Mouse (Mus musculus): Measurements from ENCODE around the gene Ptprc. TPM values are rescaled to one million over a fixed set of nuclear protein-coding genes. Genes with fewer than 3 reads are reported as not detected.

Ptprc gene
- polyA plus RNA-seq, 1 experiment = not detected

GRCm38 (mm10) chr1:138148844-138149243 is 26.7 kb downstream of the Ptprc start:
- Histone ChIP-seq H3K4me1 (ENCODE audit: control insufficient read depth, insufficient read depth, low read length) (no peaks in the 10 kb centered on the region), H3K9me3 (replicated peaks; ENCODE audit: control insufficient read depth, insufficient read depth, low read length, poor library complexity, severe bottlenecking) (no peaks in the 10 kb centered on the region), H3K36me3 (ENCODE audit: control insufficient read depth, insufficient read depth, low read length, poor library complexity, severe bottlenecking) (no peaks in the 10 kb centered on the region), H3K9ac (ENCODE audit: low read depth, poor library complexity, severe bottlenecking) (no peak overlapping the region), H3K4me3 (ENCODE audit: low read depth, low read length) (no peak overlapping the region), H3K27me3 (ENCODE audit: control insufficient read depth, insufficient read depth, low read length, poor library complexity, severe bottlenecking) (no peaks in the 10 kb centered on the region; the same call in 1 of the 2 replicates), H3K27ac (ENCODE audit: insufficient read depth, low read length) (no peak overlapping the region)
- TF ChIP-seq CTCF (IDR thresholded peaks at IDR 0.05; ENCODE audit: low read depth, low read length) = no peak
- no peak for TF ChIP-seq EP300 (IDR thresholded peaks at IDR 0.05; ENCODE audit: insufficient read depth, low read depth, low read length)
- no peak for TF ChIP-seq POLR2A (IDR thresholded peaks at IDR 0.05; ENCODE audit: insufficient read depth, low read length)

GRCm38 (mm10) chr1:138145571-138145970 is 29.9 kb downstream of the Ptprc start:
- Histone ChIP-seq H3K9me3 (replicated peaks; ENCODE audit: control insufficient read depth, insufficient read depth, low read length, poor library complexity, severe bottlenecking) (no peaks in the 10 kb centered on the region), H3K9ac (ENCODE audit: low read depth, poor library complexity, severe bottlenecking) (no peak overlapping the region), H3K4me1 (ENCODE audit: control insufficient read depth, insufficient read depth, low read length) (no peaks in the 10 kb centered on the region), H3K27ac (ENCODE audit: insufficient read depth, low read length) (no peak overlapping the region), H3K4me3 (ENCODE audit: low read depth, low read length) (no peak overlapping the region), H3K36me3 (ENCODE audit: control insufficient read depth, insufficient read depth, low read length, poor library complexity, severe bottlenecking) (no peaks in the 10 kb centered on the region), H3K27me3 (ENCODE audit: control insufficient read depth, insufficient read depth, low read length, poor library complexity, severe bottlenecking) (no peaks in the 10 kb centered on the region; the same call in 1 of the 2 replicates)
- TF ChIP-seq POLR2A (IDR thresholded peaks at IDR 0.05; ENCODE audit: insufficient read depth, low read length) (no peak), CTCF (IDR thresholded peaks at IDR 0.05; ENCODE audit: low read depth, low read length) (no peak), EP300 (IDR thresholded peaks at IDR 0.05; ENCODE audit: insufficient read depth, low read depth, low read length) (no peak)

GRCm38 (mm10) chr1:138145148-138145547 is 30.4 kb downstream of the Ptprc start:
- H3K4me3 ChIP-seq (ENCODE audit: low read depth, low read length) = no peak overlapping the region
- H3K9ac ChIP-seq (ENCODE audit: low read depth, poor library complexity, severe bottlenecking) = no peak overlapping the region
- H3K9me3 ChIP-seq (replicated peaks; ENCODE audit: control insufficient read depth, insufficient read depth, low read length, poor library complexity, severe bottlenecking) = no peaks in the 10 kb centered on the region
- no peaks in the 10 kb centered on the region; the same call in 1 of the 2 replicates for H3K27me3 ChIP-seq (ENCODE audit: control insufficient read depth, insufficient read depth, low read length, poor library complexity, severe bottlenecking)
- H3K36me3 ChIP-seq (ENCODE audit: control insufficient read depth, insufficient read depth, low read length, poor library complexity, severe bottlenecking) = no peaks in the 10 kb centered on the region
- H3K4me1 ChIP-seq (ENCODE audit: control insufficient read depth, insufficient read depth, low read length) = no peaks in the 10 kb centered on the region
- TF ChIP-seq POLR2A (IDR thresholded peaks at IDR 0.05; ENCODE audit: insufficient read depth, low read length) (no peak), EP300 (IDR thresholded peaks at IDR 0.05; ENCODE audit: insufficient read depth, low read depth, low read length) (no peak), CTCF (IDR thresholded peaks at IDR 0.05; ENCODE audit: low read depth, low read length) (no peak)
- no peak overlapping the region for H3K27ac ChIP-seq (ENCODE audit: insufficient read depth, low read length)

GRCm38 (mm10) chr1:138144365-138144764 is 31.1 kb downstream of the Ptprc start:
- no peaks in the 10 kb centered on the region for H3K36me3 ChIP-seq (ENCODE audit: control insufficient read depth, insufficient read depth, low read length, poor library complexity, severe bottlenecking)
- H3K27ac ChIP-seq (ENCODE audit: insufficient read depth, low read length) = no peak overlapping the region
- H3K9me3 ChIP-seq (replicated peaks; ENCODE audit: control insufficient read depth, insufficient read depth, low read length, poor library complexity, severe bottlenecking) = no peaks in the 10 kb centered on the region
- H3K4me1 ChIP-seq (ENCODE audit: control insufficient read depth, insufficient read depth, low read length) = no peaks in the 10 kb centered on the region
- H3K27me3 ChIP-seq (ENCODE audit: control insufficient read depth, insufficient read depth, low read length, poor library complexity, severe bottlenecking) = no peaks in the 10 kb centered on the region; the same call in 1 of the 2 replicates
- TF ChIP-seq EP300 (IDR thresholded peaks at IDR 0.05; ENCODE audit: insufficient read depth, low read depth, low read length) = no peak
- no peak overlapping the region for H3K9ac ChIP-seq (ENCODE audit: low read depth, poor library complexity, severe bottlenecking)
- H3K4me3 ChIP-seq (ENCODE audit: low read depth, low read length) = no peak overlapping the region

- H3K9ac ChIP-seq (ENCODE audit: low read depth, poor library complexity, severe bottlenecking) = no peak overlapping the region
- H3K27me3 ChIP-seq (ENCODE audit: control insufficient read depth, insufficient read depth, low read length, poor library complexity, severe bottlenecking) = peaks cover 1% of the 10 kb centered on the region; the same call in 1 of the 2 replicates
- H3K4me3 ChIP-seq (ENCODE audit: low read depth, low read length) = no peak overlapping the region
- H3K4me1 ChIP-seq (ENCODE audit: control insufficient read depth, insufficient read depth, low read length) = no peaks in the 10 kb centered on the region
- H3K9me3 ChIP-seq (replicated peaks; ENCODE audit: control insufficient read depth, insufficient read depth, low read length, poor library complexity, severe bottlenecking) = no peaks in the 10 kb centered on the region
- H3K36me3 ChIP-seq (ENCODE audit: control insufficient read depth, insufficient read depth, low read length, poor library complexity, severe bottlenecking) = no peaks in the 10 kb centered on the region
- no peak for TF ChIP-seq CTCF (IDR thresholded peaks at IDR 0.05; ENCODE audit: low read depth, low read length)
- TF ChIP-seq EP300 (IDR thresholded peaks at IDR 0.05; ENCODE audit: insufficient read depth, low read depth, low read length) = no peak
- TF ChIP-seq POLR2A (IDR thresholded peaks at IDR 0.05; ENCODE audit: insufficient read depth, low read length) = no peak
- no peak overlapping the region for H3K27ac ChIP-seq (ENCODE audit: insufficient read depth, low read length)
These were observed 34.7 kb downstream of the Ptprc start for GRCm38 (mm10) chr1:138140769-138141168.

- Histone ChIP-seq H3K4me3 (ENCODE audit: low read depth, low read length) (no peak overlapping the region), H3K4me1 (ENCODE audit: control insufficient read depth, insufficient read depth, low read length) (no peaks in the 10 kb centered on the region), H3K9ac (ENCODE audit: low read depth, poor library complexity, severe bottlenecking) (no peak overlapping the region), H3K27ac (ENCODE audit: insufficient read depth, low read length) (no peak overlapping the region), H3K27me3 (ENCODE audit: control insufficient read depth, insufficient read depth, low read length, poor library complexity, severe bottlenecking) (peaks cover 1% of the 10 kb centered on the region; the same call in 1 of the 2 replicates), H3K36me3 (ENCODE audit: control insufficient read depth, insufficient read depth, low read length, poor library complexity, severe bottlenecking) (no peaks in the 10 kb centered on the region), H3K9me3 (replicated peaks; ENCODE audit: control insufficient read depth, insufficient read depth, low read length, poor library complexity, severe bottlenecking) (no peaks in the 10 kb centered on the region)
- no peak for TF ChIP-seq POLR2A (IDR thresholded peaks at IDR 0.05; ENCODE audit: insufficient read depth, low read length)
- TF ChIP-seq EP300 (IDR thresholded peaks at IDR 0.05; ENCODE audit: insufficient read depth, low read depth, low read length) = no peak
- TF ChIP-seq CTCF (IDR thresholded peaks at IDR 0.05; ENCODE audit: low read depth, low read length) = no peak
These were observed 37.8 kb downstream of the Ptprc start for GRCm38 (mm10) chr1:138137696-138138095.

All from ES-Bruce4 (cell line).